Mouse (Mus musculus) bone marrow, adult 2 months (tissue): ENCODE results near the gene Lypd8.

Experiments
- CTCF ChIP-seq: fragments of 200-500 bp; IDR thresholded peaks from 2 replicates; pipeline ENCODE4 v1.5.1; 2011; ENCODE audit warnings: low read length, control low read depth; ENCODE audit not compliant: control insufficient read depth, insufficient read depth
- POLR2A ChIP-seq: fragments of 200-500 bp; IDR thresholded peaks from 2 replicates; pipeline ENCODE4 v1.6.1; 2011; ENCODE audit warnings: low read depth, mild to moderate bottlenecking, control low read depth, low read length, borderline replicate concordance; ENCODE audit not compliant: control insufficient read depth

- TF ChIP-seq POLR2A (no peak), CTCF (no peak)
Observed at GRCm38 (mm10) chr11:58357042-58357441, 21.8 kb upstream of the Lypd8 start.
